In genomic region chr10:46939338-46939737, GRCm38 (mm10) we compare ENCODE assay signal across 24 mouse cellular contexts.
DNase-seq lines count a peak whose midpoint lies in the region; ATAC-seq lines count a peak whose summit lies in the region.
"Had no signal": no experiment of that assay in that cellular context is flagged by ENCODE, and none has a peak within 500 bp of the region (broad histone marks: within the 10 kb centered on the region; RNA-seq: fewer than 3 reads in every experiment).

No protein-coding gene starts in this region.

- 59% methylated on average over 1 of the region's 1 CpGs for WGBS in midbrain, embryonic 11.5 days
- 65% methylated on average over 1 of the region's 1 CpGs for WGBS in midbrain, embryonic 10.5 days
- WGBS in liver, embryonic 11.5 days, result 65% methylated on average over 1 of the region's 1 CpGs

- H3K4me1 ChIP-seq in midbrain, embryonic 11.5 days (ENCODE audit: control insufficient read depth, insufficient read depth, low read length), result no peaks in the 10 kb centered on the region
- no peaks in the 10 kb centered on the region for H3K4me1 ChIP-seq in midbrain, embryonic 10.5 days
- H3K4me1 ChIP-seq in liver, embryonic 11.5 days (replicated peaks; ENCODE audit: control insufficient read depth, insufficient read depth, low read length), result no peaks in the 10 kb centered on the region
- H3K4me1 ChIP-seq: embryonic facial prominence, embryonic 15.5 days; hindbrain, embryonic 15.5 days had no signal

- no peak overlapping the region for H3K9ac ChIP-seq in midbrain, embryonic 11.5 days (ENCODE audit: low read length)
- H3K9ac ChIP-seq in liver, embryonic 11.5 days (ENCODE audit: low read depth, low read length), result no peak overlapping the region
- H3K9ac ChIP-seq: embryonic facial prominence, embryonic 15.5 days; heart, embryonic 13.5 days; hindbrain, embryonic 15.5 days had no signal

- no peak overlapping the region for H3K27ac ChIP-seq in midbrain, embryonic 11.5 days (ENCODE audit: low read depth, low read length)
- H3K27ac ChIP-seq in midbrain, embryonic 10.5 days (replicated peaks), result no peak overlapping the region
- H3K27ac ChIP-seq in liver, embryonic 11.5 days (ENCODE audit: low read depth, low read length), result no peak overlapping the region
- H3K27ac ChIP-seq: embryonic facial prominence, embryonic 15.5 days; forebrain, embryonic 10.5 days; gastrocnemius, adult 2 months; heart, embryonic 13.5 days; hindbrain, embryonic 15.5 days had no signal

- H3K4me2 ChIP-seq in midbrain, embryonic 11.5 days, result no peak overlapping the region
- H3K4me2 ChIP-seq in liver, embryonic 11.5 days, result no peak overlapping the region
- H3K4me2 ChIP-seq: embryonic facial prominence, embryonic 15.5 days; heart, embryonic 13.5 days; hindbrain, embryonic 15.5 days had no signal

- no peaks in the 10 kb centered on the region for H3K36me3 ChIP-seq in midbrain, embryonic 11.5 days (ENCODE audit: control insufficient read depth, insufficient read depth, low read length)
- no peaks in the 10 kb centered on the region for H3K36me3 ChIP-seq in midbrain, embryonic 10.5 days
- H3K36me3 ChIP-seq in liver, embryonic 11.5 days (ENCODE audit: control insufficient read depth, insufficient read depth, low read length), result no peaks in the 10 kb centered on the region
- H3K36me3 ChIP-seq: embryonic facial prominence, embryonic 15.5 days; forebrain, embryonic 10.5 days; heart, embryonic 13.5 days; hindbrain, embryonic 15.5 days had no signal

- H3K4me3 ChIP-seq in midbrain, embryonic 11.5 days (ENCODE audit: low read depth, low read length), result no peak overlapping the region
- H3K4me3 ChIP-seq in midbrain, embryonic 10.5 days, result no peak overlapping the region
- H3K4me3 ChIP-seq in liver, embryonic 11.5 days (ENCODE audit: low read depth, low read length), result no peak overlapping the region
- H3K4me3 ChIP-seq: embryonic facial prominence, embryonic 15.5 days; erythroblast, embryonic 14.5 days; forebrain, embryonic 10.5 days; gastrocnemius, adult 2 months; heart, embryonic 13.5 days; hindbrain, embryonic 15.5 days had no signal

- no peaks in the 10 kb centered on the region for H3K27me3 ChIP-seq in midbrain, embryonic 11.5 days (ENCODE audit: control insufficient read depth, insufficient read depth, low read length)
- H3K27me3 ChIP-seq in midbrain, embryonic 10.5 days (ENCODE audit: low read depth, poor library complexity, severe bottlenecking), result no peaks in the 10 kb centered on the region
- no peaks in the 10 kb centered on the region for H3K27me3 ChIP-seq in liver, embryonic 11.5 days (replicated peaks; ENCODE audit: control insufficient read depth, insufficient read depth, low read length)
- H3K27me3 ChIP-seq: embryonic facial prominence, embryonic 15.5 days; heart, embryonic 13.5 days; hindbrain, embryonic 15.5 days had no signal

- ATAC-seq in midbrain, embryonic 11.5 days (ENCODE audit: low FRiP score), result no peak
- no peak for ATAC-seq in liver, embryonic 11.5 days (replicated peaks; ENCODE audit: low FRiP score)
- ATAC-seq: forebrain, embryonic 14.5 days; inflammation-experienced regulatory T-cells, adult 6 months; intestine, postnatal 0 days had no signal

- peak; percentile 5 for DNase-seq in embryo, embryonic 10 days (ENCODE audit: low spot score)
- no peak for DNase-seq in embryo, embryonic 9.5 days (ENCODE audit: extremely low spot score)
- peak; percentile 79 for DNase-seq in midbrain, embryonic 11.5 days (ENCODE audit: low spot score, missing footprints)
- DNase-seq in midbrain, embryonic 10.5 days (ENCODE audit: low spot score), result no peak
- peak; percentile 9 for DNase-seq in embryo, embryonic 11 days
- DNase-seq in adrenal gland, adult 2 months, result no peak
- DNase-seq in liver, embryonic 11.5 days (ENCODE audit: low spot score), result no peak
- DNase-seq: adrenal gland, postnatal 10 days; cerebellum, adult 18-20 months; cerebellum, adult 9-11 months; cerebellum, postnatal 36 days; gastrocnemius, adult 2 months; gastrocnemius, postnatal 36 days; heart, adult 11 months; heart, postnatal 36 days; kidney, adult 8-10 months had no signal

- no peaks in the 10 kb centered on the region for H3K9me3 ChIP-seq in midbrain, embryonic 11.5 days (ENCODE audit: control insufficient read depth, low read length)
- no peaks in the 10 kb centered on the region for H3K9me3 ChIP-seq in midbrain, embryonic 10.5 days (replicated peaks)
- H3K9me3 ChIP-seq in liver, embryonic 11.5 days (ENCODE audit: control insufficient read depth, low read length), result no peaks in the 10 kb centered on the region
- H3K9me3 ChIP-seq: embryonic facial prominence, embryonic 15.5 days; forebrain, embryonic 10.5 days; heart, embryonic 13.5 days; hindbrain, embryonic 15.5 days had no signal

Comparison
In these comparisons a context has a peak if more than half of its experiments do, and no peak if none do; other contexts are left out.
1. DNase-seq: peak in embryo, embryonic 10 days (single experiment), midbrain, embryonic 11.5 days (single experiment) and embryo, embryonic 11 days (single experiment); none in embryo, embryonic 9.5 days (single experiment), midbrain, embryonic 10.5 days (single experiment), adrenal gland, adult 2 months (single experiment) and liver, embryonic 11.5 days (single experiment).